Mouse (Mus musculus) adrenal gland, postnatal 36 days (tissue): ENCODE measurements around the gene Tbc1d10b. TPM values are rescaled to one million over a fixed set of nuclear protein-coding genes. Genes with fewer than 3 reads are reported as not detected.

Source experiments
- DNase-seq, 2 experiments: peaks; one replicate each; pipeline ENCODE4 v3.0.0; 2021; ENCODE audit warnings: mixed read lengths in 1 of 2
- total RNA-seq, 2 experiments: library from RNA; stranded (reverse); gene quantifications; 2 replicates each; pipeline ENCODE4 v1.2.3; 2021

Tbc1d10b gene
- total RNA-seq, 2 experiments from 2014 or later: 40.7 to 48.4 TPM

- DNase-seq: no peak
Measured at GRCm38 (mm10) chr7:127225147-127225995, 17.1 kb upstream of the Tbc1d10b start.

DNA sequence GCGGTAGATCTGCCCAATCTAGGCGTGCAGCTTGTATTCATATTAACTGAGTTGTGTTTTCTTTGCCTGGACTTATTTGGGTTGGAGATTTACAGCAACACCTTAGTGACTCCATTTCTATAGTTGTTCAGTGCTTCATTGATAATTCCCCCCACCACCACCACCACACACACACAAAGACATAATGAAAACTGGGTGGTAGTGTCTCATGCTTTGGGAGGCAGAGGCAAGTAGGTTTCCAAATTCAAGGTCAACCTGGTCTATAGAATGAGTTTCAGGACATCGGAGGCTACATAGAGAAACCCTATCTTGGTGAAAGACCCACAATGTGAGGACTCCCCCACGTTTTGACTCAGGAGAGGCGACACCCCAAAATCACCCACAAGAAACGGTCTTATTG lies 16.3 kb upstream of the Tbc1d10b start:
- DNase-seq: no peak

GRCm38 (mm10) chr7:127223515-127224478 lies 15.5 kb upstream of the Tbc1d10b start:
- DNase-seq: no peak

DNA sequence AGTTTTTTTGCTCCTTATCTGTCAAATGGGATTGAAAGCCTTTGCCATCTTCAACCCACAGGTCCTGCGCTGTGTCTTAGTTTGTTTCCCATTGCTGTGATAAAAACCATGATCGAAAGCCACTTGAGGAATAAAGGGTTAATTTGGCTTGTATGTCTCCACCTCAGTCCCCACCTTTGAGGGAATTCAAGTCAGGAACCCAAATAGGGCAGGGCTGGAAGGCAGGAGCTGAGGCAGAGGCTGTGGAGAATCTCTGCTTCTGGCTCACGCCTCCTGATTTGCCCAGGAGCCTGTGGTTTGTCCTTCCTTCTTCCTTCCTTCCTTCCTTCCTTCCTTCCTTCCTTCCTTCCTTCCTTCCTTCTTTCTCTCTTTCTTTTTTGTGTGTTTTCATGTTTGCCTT lies 14.8 kb upstream of the Tbc1d10b start:
- no peak for DNase-seq

DNA sequence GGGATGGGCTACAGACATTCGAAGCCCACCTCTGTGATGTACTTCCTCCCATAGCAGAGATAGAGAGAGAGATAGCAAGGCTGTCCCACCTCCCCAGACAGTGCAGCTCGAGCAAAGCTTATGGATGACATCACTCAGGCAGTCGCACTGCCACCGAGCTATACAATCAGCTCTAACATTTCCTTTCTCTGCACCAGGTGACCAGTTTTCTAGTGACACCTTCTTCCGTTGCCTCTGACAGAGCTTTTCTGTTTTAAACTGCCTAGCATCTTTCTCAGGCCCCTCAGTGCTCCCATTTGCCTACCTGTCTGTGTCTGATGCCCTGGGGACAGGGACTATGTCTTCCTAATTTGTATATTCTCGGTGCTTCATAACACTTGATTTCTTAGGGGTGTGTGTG lies 12.2 kb upstream of the Tbc1d10b start:
- no peak for DNase-seq

DNA sequence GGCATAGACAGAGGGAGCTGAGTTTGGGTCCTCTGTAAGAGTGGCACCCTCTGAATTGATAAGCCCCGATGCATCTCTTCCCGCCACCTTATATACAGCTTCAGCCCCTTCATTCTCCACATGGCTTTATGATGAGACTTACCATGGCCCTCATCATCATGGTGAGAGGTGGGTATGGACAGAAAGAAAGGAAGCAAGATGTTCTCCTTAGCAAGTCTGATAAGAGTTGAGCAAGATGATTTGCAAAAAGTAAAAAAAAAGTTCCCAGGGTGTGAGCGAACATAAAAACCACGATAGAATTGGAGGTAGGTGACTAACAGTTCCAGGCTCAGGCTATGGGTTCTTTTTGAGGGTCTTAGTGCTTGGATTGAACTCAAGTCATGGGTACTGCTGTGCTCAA lies 10.4 kb upstream of the Tbc1d10b start:
- no peak for DNase-seq

GRCm38 (mm10) chr7:127217901-127218642 lies 9.8 kb upstream of the Tbc1d10b start:
- DNase-seq: no peak

- DNase-seq: no peak
Measured at GRCm38 (mm10) chr7:127217475-127217874, 9.2 kb upstream of the Tbc1d10b start.

- DNase-seq: no peak
Measured at GRCm38 (mm10) chr7:127216307-127216706, 8.0 kb upstream of the Tbc1d10b start.

- peak; percentile 64 to 69 for DNase-seq
Measured at GRCm38 (mm10) chr7:127214981-127215871, 7.0 kb upstream of the Tbc1d10b start.

GRCm38 (mm10) chr7:127214521-127214920 lies 6.3 kb upstream of the Tbc1d10b start:
- DNase-seq: no peak

- no peak for DNase-seq
Measured at GRCm38 (mm10) chr7:127213930-127214329, 5.7 kb upstream of the Tbc1d10b start.

DNA sequence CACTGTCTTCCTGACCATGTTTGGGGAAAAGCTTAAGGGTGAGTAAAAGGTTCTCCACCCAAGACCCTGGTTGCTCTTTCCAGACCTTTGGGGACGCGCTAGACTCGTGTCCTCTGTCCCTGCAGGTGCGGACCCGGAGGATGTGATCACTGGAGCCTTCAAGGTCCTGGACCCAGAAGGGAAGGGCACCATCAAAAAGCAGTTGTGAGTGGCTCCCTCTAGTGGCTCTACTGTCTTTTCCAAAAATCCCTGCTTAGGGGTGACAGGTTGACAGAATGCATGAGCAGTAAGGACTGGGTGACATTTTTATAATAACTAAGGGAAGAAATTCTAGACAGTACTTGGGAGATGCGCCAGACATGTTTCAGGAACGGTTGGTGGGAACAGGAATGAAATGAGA lies 5.2 kb upstream of the Tbc1d10b start:
- DNase-seq: peak; percentile 40 to 62

DNA sequence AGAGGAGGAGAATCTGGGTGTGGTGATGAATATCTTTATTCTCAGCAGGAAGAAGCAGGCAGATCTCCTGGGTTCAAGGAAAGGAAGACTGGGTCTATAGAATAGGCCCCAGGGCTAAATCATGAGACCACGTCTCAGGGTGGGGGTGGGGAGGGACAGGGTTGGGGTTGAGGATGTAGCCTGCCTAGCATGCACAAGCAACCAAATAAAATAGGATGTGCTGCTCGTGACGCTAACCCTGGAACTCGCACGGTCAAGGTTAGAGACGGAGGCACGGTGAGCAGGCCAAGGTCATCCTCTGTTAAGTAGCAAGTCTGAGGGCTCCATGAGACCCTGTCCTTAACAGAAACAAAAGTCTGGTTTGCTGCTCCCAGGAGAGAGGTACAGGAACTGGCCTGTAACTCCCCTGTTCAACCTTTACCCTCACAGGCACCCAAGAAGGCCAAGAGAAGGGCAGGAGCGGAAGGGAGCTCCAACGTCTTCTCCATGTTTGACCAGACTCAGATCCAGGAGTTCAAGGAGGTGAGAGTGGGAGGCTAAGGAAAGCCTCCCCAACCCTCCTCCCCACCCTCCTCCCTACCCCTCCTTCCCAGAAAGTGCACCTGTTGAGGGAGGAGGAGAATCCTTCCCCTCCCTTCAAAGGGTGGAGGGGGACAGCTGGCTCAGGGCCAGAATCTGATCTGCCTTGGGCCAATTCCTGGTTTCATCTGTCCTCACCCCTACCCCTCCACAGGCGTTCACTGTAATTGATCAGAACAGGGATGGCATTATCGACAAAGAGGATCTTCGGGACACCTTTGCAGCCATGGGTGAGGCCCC lies 4.4 kb upstream of the Tbc1d10b start:
- DNase-seq: no peak

DNA sequence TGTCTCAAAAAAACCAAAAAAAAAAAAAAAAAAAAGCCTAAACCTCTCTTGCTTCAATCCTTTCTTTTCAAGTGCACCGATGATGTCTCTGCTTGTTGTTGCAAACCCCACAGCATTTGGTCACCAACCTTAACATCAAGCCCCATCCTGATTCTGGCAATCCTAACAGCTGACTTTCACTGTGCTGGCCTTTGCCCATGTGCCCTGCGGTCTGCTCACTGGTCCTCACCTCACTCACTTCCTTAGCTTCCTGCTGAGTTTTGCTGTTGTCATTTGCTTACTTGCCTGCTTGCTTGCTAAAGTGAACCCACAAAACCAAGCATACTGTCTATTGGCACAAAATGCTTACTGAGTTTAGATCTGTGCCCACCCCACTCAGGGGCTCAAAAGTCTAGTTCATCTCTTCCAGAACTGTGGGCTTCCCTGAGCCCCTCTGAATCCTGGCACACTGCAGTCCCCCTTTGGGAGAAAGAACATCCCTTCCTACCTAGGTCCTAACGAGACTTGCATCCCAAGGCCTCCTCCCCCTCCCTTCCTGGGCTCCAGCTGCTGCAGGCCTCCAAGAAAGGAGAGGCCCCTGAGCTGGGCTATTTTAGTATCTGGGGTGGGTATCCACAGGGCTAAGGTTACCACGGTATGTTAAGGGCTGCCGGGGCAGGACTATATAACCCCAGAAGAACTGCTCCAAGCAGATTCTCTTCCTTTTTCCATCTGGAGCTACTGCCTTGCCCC lies 2.9 kb upstream of the Tbc1d10b start:
- DNase-seq: no peak

DNA sequence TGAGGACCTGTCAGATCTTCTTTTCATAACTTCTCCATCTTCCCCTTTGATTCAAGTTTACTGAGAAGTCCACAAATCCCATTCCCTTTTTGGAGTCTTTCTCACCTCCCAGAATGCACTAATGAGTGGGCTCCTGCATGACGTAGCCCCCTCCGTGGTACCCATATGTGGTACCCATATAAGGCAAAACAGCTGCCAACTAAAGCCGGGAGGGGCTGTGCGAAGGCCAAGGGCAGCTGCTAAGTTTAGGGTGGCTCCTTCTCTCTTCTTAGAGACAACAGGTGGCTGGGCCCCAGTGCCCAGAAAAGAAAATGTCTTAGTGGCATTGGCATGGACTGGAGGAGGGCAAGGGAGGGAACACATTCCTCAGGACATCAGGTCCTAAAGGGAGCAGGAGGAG lies 2.0 kb upstream of the Tbc1d10b start:
- DNase-seq: no peak

DNA sequence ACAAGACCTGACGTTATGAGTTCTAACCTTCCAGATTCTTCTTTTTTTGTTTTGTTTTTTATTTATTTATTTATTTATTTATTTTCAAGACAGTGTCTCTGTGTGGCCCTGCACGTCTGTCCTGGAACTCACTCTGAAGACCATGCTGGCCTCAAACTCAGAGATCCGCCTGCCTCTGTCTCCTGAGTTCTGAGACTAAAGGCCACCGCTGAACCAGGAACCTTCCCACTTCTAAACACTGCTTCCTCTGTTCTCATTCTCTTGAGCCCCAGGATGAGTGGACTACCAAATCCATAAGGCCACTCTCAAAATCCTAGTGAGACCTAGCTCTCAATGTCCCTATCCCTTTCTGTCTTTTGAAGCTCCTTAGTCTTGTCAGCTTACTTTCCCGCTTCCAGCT lies 1.6 kb upstream of the Tbc1d10b start:
- DNase-seq: no peak

- DNase-seq: peak; percentile 95 to 96
Measured at GRCm38 (mm10) chr7:127208553-127209438, 528 bp upstream of the Tbc1d10b start, which contains the start of gene Mylpf. TSS of gene Mylpf (plus strand) at chr7:127208890.
